Mouse (Mus musculus): ENCODE measurements around the gene Hmcn1. TPM values are rescaled to one million over a fixed set of nuclear protein-coding genes. Genes with fewer than 3 reads are reported as not detected.

Gene Hmcn1
- total and polyA plus RNA-seq, 3 experiments: not detected

- no peak for DNase-seq (ENCODE audit: low read depth, low spot score)
- Histone ChIP-seq H3K36me3 (ENCODE audit: control insufficient read depth in 1 of 2, insufficient read depth in 2 of 2, low read length in 2 of 2) (no peaks in the 10 kb centered on the region), H3K4me3 (ENCODE audit: control insufficient read depth in 1 of 2, insufficient read depth in 1 of 2, low read depth in 2 of 2, low read length in 2 of 2) (no peak overlapping the region), H3K4me1 (ENCODE audit: control insufficient read depth in 1 of 2, insufficient read depth in 2 of 2, low read length in 2 of 2) (no peaks in the 10 kb centered on the region), H3K27ac (ENCODE audit: control insufficient read depth, low read depth, low read length) (no peak overlapping the region), H3K27me3 (ENCODE audit: control insufficient read depth in 1 of 2, insufficient read depth in 2 of 2, low read length in 2 of 2) (peaks cover 0 to 1% of the 10 kb centered on the region in 2 experiments; a peak in 3 of 4 replicates), H3K9me3 (replicated peaks; ENCODE audit: insufficient read depth, low read length) (no peaks in the 10 kb centered on the region), H3K9ac (ENCODE audit: control insufficient read depth, low read depth, low read length, poor library complexity, severe bottlenecking) (no peak overlapping the region), H3K79me2 (ENCODE audit: control insufficient read depth, insufficient read depth, low read length, poor library complexity) (no peaks in the 10 kb centered on the region)
- no peak for TF ChIP-seq UBTF (IDR thresholded peaks at IDR 0.05; ENCODE audit: borderline replicate concordance, insufficient read depth, low read depth, low read length)
- TF ChIP-seq ZMIZ1 (IDR thresholded peaks at IDR 0.05; ENCODE audit: low read depth, low read length): no peak
- no peak for TF ChIP-seq NRF1 (IDR thresholded peaks at IDR 0.05; ENCODE audit: insufficient read depth, low read depth, low read length, poor library complexity, severe bottlenecking)
- TF ChIP-seq ZKSCAN1 (IDR thresholded peaks at IDR 0.05; ENCODE audit: low read depth, low read length): no peak
- TF ChIP-seq TAL1 (IDR thresholded peaks at IDR 0.05; ENCODE audit: low read length): no peak
- no peak for TF ChIP-seq SMC3 (IDR thresholded peaks at IDR 0.05; ENCODE audit: low read depth, low read length)
These were observed 10.8 kb upstream of the Hmcn1 start for GRCm38 (mm10) chr1:151004007-151004406.

- H3K27ac ChIP-seq (ENCODE audit: control insufficient read depth, low read depth, low read length): no peak overlapping the region
- no peak for DNase-seq (ENCODE audit: low read depth, low spot score)
- no peak for TF ChIP-seq GATA1 (IDR thresholded peaks at IDR 0.05; ENCODE audit: low read depth, low read length)
- no peak for TF ChIP-seq ELF1 (IDR thresholded peaks at IDR 0.05; ENCODE audit: low read depth, low read length)
- no peak for TF ChIP-seq CHD2 (IDR thresholded peaks at IDR 0.05; ENCODE audit: low read length)
- TF ChIP-seq MAFK (IDR thresholded peaks at IDR 0.05; ENCODE audit: borderline replicate concordance, low read depth, low read length): no peak
- no peak for TF ChIP-seq MYB (IDR thresholded peaks at IDR 0.05; ENCODE audit: low read depth, low read length)
- no peak for TF ChIP-seq CHD1 (IDR thresholded peaks at IDR 0.05; ENCODE audit: low read depth, low read length)
- TF ChIP-seq KAT2A (conservative IDR thresholded peaks at IDR 0.05; ENCODE audit: low read depth, low read length): no peak
- TF ChIP-seq EP300 (IDR thresholded peaks at IDR 0.05; ENCODE audit: low read depth in 1 of 2, low read length in 2 of 2): no peak
- no peak for TF ChIP-seq USF1 (IDR thresholded peaks at IDR 0.05; ENCODE audit: low read depth, low read length)
- TF ChIP-seq MXI1 (IDR thresholded peaks at IDR 0.05; ENCODE audit: low read depth, low read length): no peak
- TF ChIP-seq SMC3 (IDR thresholded peaks at IDR 0.05; ENCODE audit: low read depth, low read length): no peak
- no peak for TF ChIP-seq RAD21 (IDR thresholded peaks at IDR 0.05; ENCODE audit: low read depth, low read length)
- no peak for TF ChIP-seq BHLHE40 (IDR thresholded peaks at IDR 0.05; ENCODE audit: borderline replicate concordance, low read depth, low read length)
- no peak for TF ChIP-seq TCF12 (IDR thresholded peaks at IDR 0.05; ENCODE audit: low read depth, low read length)
- no peak for TF ChIP-seq ZNF384 (IDR thresholded peaks at IDR 0.05; ENCODE audit: low read depth, low read length)
- no peak for TF ChIP-seq NELFE (IDR thresholded peaks at IDR 0.05; ENCODE audit: low read depth, low read length)
- no peak for TF ChIP-seq USF2 (IDR thresholded peaks at IDR 0.05; ENCODE audit: borderline replicate concordance in 1 of 2, insufficient read depth in 1 of 2, low read depth in 1 of 2, low read length in 2 of 2)
- no peak for TF ChIP-seq MYC (IDR thresholded peaks at IDR 0.05; ENCODE audit: low read depth, low read length)
- no peaks in the 10 kb centered on the region for H3K4me1 ChIP-seq (ENCODE audit: control insufficient read depth in 1 of 2, insufficient read depth in 2 of 2, low read length in 2 of 2)
- no peak overlapping the region for H3K4me3 ChIP-seq (ENCODE audit: control insufficient read depth in 1 of 2, insufficient read depth in 1 of 2, low read depth in 2 of 2, low read length in 2 of 2)
- no peaks in the 10 kb centered on the region for H3K9me3 ChIP-seq (replicated peaks; ENCODE audit: insufficient read depth, low read length)
- H3K79me2 ChIP-seq (ENCODE audit: control insufficient read depth, insufficient read depth, low read length, poor library complexity): no peaks in the 10 kb centered on the region
- H3K27me3 ChIP-seq (ENCODE audit: control insufficient read depth in 1 of 2, insufficient read depth in 2 of 2, low read length in 2 of 2): peaks cover 0 to 2% of the 10 kb centered on the region in 2 experiments; a peak in 3 of 4 replicates
- no peaks in the 10 kb centered on the region for H3K36me3 ChIP-seq (ENCODE audit: control insufficient read depth in 1 of 2, insufficient read depth in 2 of 2, low read length in 2 of 2)
- no peak overlapping the region for H3K9ac ChIP-seq (ENCODE audit: control insufficient read depth, low read depth, low read length, poor library complexity, severe bottlenecking)
These were observed 8.7 kb upstream of the Hmcn1 start for GRCm38 (mm10) chr1:151001868-151002428.
